Mouse (Mus musculus): ENCODE measurements around the gene Zdhhc7. TPM values are rescaled to one million over a fixed set of nuclear protein-coding genes. Genes with fewer than 3 reads are reported as not detected.

The Zdhhc7 gene
- 10 to 100 TPM; 27.7 TPM for total RNA-seq (2021)

DNA sequence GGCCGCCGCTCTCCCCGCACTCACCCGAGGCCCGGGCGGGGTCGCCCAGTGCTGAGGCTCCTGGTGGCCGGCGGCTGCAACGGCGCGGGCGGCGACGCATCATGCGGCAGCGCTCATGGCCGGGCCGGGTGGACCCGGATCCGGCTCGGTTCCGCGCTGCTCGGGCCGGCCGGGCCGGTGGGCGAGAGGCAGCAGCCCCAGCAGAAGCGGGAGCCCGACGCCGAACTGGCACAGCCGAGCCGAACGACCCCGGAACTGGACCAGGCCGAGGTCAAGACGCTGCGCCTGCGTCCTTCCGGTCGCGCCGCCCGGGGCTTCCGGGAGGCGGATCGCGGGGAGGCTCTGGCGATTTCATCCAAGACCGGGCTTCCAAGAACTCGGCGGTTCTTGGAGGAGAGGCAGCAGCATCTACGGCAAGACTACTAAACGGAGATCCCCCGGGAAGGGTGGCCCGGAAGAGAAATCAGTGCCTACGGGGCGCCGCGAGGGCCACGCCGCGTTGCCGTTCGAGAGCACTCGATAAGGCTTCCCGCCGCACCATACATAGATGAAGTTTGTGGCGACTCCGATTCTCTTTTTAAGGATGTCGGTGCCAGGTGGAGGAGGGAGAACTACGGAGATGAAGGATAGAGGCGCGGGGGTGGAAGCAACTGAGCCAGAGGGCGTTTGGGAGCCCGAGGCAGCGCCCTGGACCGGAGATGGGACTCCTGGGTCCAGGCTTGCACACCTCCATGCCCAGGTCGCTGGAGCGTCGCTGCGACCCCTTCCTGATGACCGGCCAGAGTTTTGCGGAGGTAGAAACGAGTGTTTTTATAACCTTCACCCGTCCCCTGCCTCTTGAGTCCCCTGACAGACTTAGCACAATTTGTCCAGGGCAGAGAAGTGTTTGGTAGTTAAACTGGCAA lies at the start of gene Zdhhc7:
TSS of gene Zdhhc7 (minus strand) at position 415 of the 905 bp plus-strand sequence.
- intact Hi-C loops (cut with DNase I): no loop called here
- peak; percentile 81 for DNase-seq

DNA sequence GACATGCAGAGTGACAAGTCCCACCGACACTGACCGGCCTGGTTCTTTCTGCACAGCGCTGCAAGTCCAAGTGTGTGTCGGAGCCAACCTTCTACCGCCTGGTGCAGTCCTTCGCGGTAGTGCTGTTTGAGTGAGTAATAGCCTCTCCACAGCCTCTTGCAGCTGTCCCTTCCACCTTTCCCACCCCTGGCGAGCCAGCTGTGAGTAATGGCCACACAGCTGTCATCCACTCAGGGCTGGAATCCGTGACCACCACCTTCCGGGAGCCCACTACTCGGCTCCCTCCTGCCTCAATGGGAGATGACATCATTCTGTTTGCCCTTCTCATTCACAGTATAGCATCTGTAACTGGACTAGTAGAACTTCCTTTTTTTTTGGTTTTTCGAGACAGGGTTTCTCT lies 48.7 kb upstream of the Zdhhc7 start:
- no peak for DNase-seq
- intact Hi-C loops (cut with DNase I): no loop called here

- intact Hi-C loops (cut with DNase I): no loop called here
- DNase-seq: no peak
These were observed 44.8 kb upstream of the Zdhhc7 start for GRCm38 (mm10) chr8:120146051-120146450.

DNA sequence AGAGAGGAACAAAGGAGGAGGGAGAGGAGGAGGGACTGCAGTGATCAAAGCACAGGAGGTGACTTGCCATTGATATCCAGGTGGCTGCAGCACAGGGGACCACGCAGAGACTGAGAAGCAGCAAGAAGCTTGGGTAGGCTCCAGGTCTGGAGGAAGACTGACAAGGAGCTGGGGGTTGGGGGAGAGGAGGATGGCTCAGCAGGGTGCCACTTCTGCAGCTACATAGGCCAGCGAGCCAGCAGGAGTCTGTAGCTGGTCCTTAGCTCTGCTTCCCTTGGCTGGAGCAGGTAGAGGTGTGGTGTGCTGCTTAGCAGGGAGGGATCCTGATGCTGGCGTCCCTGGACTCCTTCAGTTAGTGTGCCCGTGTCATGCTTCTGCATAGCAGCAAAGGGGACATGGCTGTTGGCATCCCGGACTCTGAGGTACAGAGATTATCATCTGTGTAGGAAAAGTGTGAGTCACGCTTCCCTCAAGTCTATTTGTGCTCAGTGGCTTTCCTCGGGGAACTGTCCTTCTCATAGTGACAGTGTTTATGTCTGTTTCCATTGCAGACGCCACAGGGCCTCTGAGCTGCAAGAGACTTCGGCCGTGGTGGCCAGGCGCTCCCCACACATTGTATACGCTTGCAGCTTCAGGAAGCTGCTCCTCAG lies 43.5 kb upstream of the Zdhhc7 start:
- intact Hi-C loops (cut with DNase I): no loop called here
- peak; percentile 58 for DNase-seq

- intact Hi-C loops (cut with DNase I): no loop called here
These were observed 42.8 kb upstream of the Zdhhc7 start for GRCm38 (mm10) chr8:120143911-120144651.

GRCm38 (mm10) chr8:120140769-120141168 lies 39.5 kb upstream of the Zdhhc7 start:
- intact Hi-C loops (cut with DNase I): no loop called here
- DNase-seq: no peak

More at GRCm38 (mm10) chr8:120143911-120144651, 42.8 kb upstream of the Zdhhc7 start:
- DNase-seq: peak; percentile 76

DNA sequence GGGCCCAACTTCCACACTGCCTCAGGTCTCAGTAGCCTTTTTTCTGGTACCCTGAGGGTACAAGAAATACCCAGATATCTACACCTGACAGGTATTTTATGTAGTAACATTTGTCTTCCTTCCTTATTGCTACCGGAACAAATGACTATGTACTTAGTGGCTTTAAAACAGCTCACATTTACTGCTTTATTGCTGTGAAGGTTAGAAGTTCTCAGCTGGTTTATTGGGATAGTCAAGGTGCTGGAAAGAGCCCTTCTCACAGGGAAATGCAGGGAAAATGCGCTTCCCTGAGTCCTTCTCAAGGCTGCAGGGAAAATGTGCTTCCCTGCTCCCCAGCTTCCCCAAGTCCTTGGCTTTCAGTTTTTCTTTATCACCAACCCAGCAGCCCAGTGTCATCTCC lies 37.7 kb upstream of the Zdhhc7 start:
- intact Hi-C loops (cut with DNase I): no loop called here
- no peak for DNase-seq

DNA sequence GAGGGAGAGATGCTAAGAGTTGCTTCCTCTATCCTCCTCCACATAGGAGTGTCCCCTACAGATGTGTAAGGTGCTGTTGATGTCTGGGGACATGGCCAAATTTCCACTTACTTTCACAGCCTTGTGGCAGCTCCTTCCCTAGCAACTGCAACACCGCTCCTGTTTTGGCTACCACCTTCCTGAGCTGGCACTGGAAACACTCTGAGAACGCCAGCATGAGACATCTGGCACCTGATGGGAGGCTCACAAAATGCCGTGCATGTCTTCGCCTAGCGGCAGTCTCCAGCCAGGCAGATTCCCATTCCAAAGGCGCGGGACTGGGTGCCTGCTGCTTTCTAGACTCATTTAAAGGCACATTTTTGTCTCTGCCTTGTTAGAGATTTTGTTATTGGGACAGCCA lies 35.3 kb upstream of the Zdhhc7 start:
- intact Hi-C loops (cut with DNase I): no loop called here
- peak; percentile 56 for DNase-seq

DNA sequence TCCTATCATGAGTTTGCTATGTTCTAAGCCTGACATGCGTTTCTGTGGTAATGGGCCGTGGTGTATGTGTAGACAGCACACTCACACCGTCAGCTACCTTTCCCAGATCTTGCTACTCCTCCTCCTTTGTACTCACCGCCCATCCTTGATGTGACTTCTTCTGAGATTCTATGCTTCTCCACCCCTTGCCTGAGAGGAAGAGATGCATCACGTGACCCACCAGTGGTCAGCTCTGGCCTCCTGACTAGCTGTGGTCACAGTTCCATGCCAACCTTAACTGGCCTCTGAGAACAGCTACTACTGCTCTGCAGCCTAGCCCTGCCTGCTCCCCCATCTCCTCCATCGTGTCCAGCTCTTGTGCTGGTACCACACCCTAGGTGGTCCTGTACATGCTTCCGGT lies 34.4 kb upstream of the Zdhhc7 start:
- DNase-seq: no peak
- intact Hi-C loops (cut with DNase I): no loop called here

- intact Hi-C loops (cut with DNase I): no loop called here
- no peak for DNase-seq
These were observed 31.9 kb upstream of the Zdhhc7 start for GRCm38 (mm10) chr8:120133169-120133568.

DNA sequence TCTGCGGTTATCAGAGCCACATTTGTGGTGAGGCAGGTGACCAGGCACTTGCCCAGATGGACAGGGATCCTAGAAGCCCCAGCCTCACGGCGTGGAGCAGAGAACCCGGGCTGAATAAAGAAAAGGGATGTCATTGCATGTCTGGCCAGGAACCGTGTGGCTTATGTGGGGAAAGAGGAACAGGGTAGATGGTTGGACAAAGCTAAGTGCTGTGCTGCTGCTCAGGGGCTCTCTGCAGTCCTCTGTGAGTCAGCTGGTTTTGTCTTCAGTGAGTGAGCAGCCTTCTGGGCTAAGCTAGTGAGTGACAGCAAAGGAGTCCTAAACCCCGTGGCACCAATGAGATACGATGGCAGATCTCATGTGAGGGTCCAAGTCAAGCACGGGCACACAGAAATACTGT lies 29.9 kb upstream of the Zdhhc7 start:
- intact Hi-C loops (cut with DNase I): no loop called here
- no peak for DNase-seq

DNA sequence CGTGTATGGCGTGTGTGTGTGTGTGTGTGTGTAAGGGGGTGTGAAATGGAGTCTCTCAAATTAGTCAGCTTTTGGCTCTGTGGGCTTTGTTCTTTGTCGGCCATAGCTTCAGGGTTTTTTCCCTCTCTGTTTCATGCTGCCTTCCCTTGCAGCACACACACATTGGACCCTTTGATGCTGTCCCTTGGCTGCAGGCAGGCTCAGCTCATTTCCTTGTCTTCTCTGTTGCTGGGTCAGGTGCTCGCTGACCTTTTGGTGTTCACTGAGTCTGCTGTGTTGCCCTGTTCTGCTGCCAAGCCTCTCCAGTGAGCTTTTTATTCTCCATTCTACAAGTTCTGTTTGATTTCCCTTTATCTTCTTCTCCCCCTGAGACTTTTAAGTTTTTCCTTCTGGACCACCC lies 28.3 kb upstream of the Zdhhc7 start:
- intact Hi-C loops (cut with DNase I): no loop called here
- no peak for DNase-seq

DNA sequence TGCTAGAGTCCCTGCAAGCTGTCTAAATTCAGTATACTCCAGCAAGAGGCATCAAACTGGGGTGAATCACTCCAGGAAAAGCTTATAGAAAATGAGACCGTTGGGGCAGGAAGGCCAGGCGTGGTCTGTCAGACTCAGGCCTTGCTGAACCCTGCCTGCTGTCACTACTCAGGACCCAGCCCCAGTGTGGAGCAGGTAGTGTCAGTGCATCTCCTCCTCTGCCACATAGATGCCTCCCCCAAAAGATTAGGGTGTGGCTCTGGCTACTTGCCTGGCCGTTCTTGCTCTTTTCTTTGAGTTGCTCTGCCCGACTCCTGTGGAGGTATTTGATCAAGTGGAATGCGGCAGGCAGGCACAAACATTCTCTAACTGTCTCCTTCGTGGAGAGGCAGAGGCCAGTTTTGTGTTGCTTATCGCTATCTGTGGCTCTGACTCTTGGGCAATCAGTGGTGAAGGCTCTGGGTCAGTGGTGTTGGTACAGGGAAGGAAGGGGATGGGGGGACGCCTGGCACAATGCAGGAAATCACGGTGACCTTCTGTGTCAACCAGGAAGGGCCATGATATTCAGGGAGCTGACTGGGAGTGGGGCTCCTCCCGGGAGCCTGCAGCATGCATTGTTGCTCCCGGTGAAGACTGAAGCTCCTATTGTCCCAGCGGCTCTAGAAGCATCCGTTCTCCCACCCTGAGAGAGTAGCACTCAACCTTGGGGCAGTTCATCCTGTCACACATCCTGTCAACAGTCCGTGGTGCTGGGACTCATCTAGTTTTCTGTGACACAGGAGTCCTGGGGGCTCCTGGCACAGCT lies 25.3 kb upstream of the Zdhhc7 start:
- intact Hi-C loops (cut with DNase I): no loop called here
- DNase-seq: no peak

DNA sequence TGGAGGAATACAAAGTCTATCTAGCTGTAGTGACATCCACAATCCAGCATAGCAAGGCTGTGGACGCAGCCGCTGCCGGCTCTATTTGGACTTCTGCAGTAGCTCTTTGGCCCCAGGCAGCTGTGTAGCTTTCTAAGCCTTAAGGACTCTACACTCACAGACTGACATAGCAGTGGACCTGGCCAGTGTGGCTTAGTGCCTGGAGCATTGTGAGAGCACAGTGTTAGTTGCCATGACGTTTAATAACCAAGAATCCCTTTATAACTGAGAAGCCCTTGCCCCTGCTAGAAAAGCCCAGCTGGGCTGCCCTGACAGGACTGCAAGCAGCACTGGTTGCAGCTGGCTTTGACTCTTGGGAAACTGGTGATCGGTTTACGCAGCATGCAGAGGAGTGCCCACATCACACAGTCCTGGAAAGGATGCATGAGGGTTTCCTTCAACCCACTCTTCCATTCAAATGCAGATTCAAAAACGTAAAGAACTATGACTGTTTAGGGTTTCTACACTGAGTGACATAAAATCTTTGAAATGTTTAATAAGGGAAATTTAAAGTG lies 23.6 kb upstream of the Zdhhc7 start:
- DNase-seq: peak; percentile 44
- intact Hi-C loops (cut with DNase I): no loop called here

GRCm38 (mm10) chr8:120124261-120124660 lies 23.0 kb upstream of the Zdhhc7 start:
- intact Hi-C loops (cut with DNase I): no loop called here
- no peak for DNase-seq

DNA sequence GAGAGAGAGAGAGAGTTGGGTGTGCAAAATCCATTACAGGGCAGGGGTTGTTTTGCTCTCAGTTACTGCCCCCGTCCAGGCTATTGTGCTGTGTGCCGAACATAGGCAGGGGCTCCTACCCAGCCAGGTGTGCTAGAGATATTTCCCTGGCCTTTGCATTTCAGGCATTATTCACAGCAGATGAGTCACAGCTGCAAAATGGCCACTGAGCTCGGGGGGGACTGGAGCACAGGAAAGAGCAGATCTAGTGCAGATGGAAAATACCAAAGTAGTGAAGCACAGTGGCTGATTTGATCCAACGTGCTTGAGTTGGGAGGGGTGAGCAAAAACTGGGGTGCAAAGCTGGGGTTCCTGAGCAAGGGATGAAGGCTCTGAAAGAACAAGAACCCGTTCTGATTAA lies 19.7 kb upstream of the Zdhhc7 start:
- DNase-seq: no peak
- intact Hi-C loops (cut with DNase I): no loop called here

DNA sequence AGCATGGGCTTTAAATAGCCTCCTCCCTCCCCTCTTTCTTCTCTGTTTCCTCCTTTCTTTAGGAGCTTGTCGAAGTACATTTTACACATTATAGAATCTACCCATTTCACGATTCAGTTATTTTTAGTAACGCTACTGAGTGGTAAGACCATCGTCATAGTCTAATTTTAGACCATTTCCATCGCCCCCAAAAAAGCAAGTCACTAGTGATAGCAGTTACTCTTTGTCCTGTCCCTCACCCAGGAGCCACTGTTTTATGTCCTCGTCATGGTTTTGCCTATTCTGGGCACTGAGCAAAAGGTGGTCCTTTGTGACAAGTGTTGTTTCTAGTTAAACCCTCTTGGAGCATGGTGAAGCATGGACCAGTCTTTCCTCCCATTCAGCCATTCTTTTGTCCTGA lies 18.6 kb upstream of the Zdhhc7 start:
- intact Hi-C loops (cut with DNase I): no loop called here

DNA sequence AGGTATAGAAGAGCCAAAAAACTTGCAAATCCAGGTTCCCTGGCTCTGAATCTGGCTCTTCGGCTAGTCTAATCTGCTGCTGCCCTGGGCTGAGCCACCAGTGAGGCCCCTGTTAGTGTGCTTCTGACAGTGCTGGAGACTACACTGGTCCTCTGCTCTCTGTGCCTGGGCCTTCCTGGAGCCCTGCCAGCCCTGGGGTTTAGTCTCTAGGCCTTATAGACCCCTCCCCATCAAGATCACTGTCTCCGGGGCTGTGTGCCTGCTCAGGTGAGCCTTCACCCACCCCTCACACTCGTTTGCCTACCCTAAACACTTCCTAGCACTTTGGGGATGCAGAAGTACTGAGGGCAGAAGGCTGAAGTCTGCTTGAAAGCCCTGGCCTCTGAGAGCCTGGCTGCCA lies 18.1 kb upstream of the Zdhhc7 start:
- no peak for DNase-seq
- intact Hi-C loops (cut with DNase I): no loop called here

More for the DNA sequence above, 18.6 kb upstream of the Zdhhc7 start:
- DNase-seq: no peak

GRCm38 (mm10) chr8:120118847-120119246 lies 17.6 kb upstream of the Zdhhc7 start:
- intact Hi-C loops (cut with DNase I): no loop called here
- no peak for DNase-seq

DNA sequence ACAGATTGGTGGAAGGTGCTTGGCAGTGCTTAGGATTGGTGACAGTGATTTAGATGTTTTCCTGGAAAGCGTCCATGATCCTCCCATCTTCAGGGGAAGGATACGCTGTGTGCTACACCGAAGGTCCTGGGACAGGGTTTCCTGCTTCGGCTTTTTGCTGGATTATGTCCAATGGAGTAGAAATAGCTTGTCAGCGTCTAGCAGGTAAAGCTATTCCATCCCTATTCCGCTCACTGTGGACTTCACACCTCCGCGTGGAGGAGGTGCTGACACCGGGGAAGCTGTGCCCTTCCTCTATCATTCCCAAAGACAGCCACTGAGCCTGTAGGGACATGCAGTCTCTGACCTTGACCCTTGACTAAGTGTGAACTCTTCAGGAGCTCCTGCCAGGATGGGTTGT lies 16.9 kb upstream of the Zdhhc7 start:
- no peak for DNase-seq
- intact Hi-C loops (cut with DNase I): no loop called here
